Mouse (Mus musculus): ENCODE results near the gene Coa7.

Gene Coa7

GRCm38 (mm10) chr4:108327730-108328484, at the start of gene Coa7:
TSS of gene Coa7 (plus strand) at chr4:108328140.
- WGBS: 1% methylated on average over 45 of the region's 45 CpGs

- WGBS: 1% methylated on average over 14 of the region's 14 CpGs
Measured at GRCm38 (mm10) chr4:108300266-108300665, 27.7 kb upstream of the Coa7 start.

- WGBS: under 1% methylated on average over 55 of the region's 58 CpGs
Measured at GRCm38 (mm10) chr4:108300670-108301373, 27.1 kb upstream of the Coa7 start, which contains the start of gene Zyg11b. TSS of gene Zyg11b (minus strand) at chr4:108301096.

GRCm38 (mm10) chr4:108302296-108302890, 25.5 kb upstream of the Coa7 start:
- WGBS: 81% methylated on average over 5 of the region's 5 CpGs

GRCm38 (mm10) chr4:108310706-108311105, 17.2 kb upstream of the Coa7 start:
- WGBS: 76% methylated on average over 6 of the region's 6 CpGs

GRCm38 (mm10) chr4:108314041-108314440, 13.9 kb upstream of the Coa7 start:
- WGBS: 72% methylated on average over 5 of the region's 5 CpGs

- WGBS: 79% methylated on average over 12 of the region's 12 CpGs
Measured at GRCm38 (mm10) chr4:108317656-108318605, 10.0 kb upstream of the Coa7 start.

- 69% methylated on average over 8 of the region's 8 CpGs for WGBS
Measured at GRCm38 (mm10) chr4:108318649-108319615, 9.0 kb upstream of the Coa7 start.

GRCm38 (mm10) chr4:108319747-108320146, 8.2 kb upstream of the Coa7 start:
- 81% methylated on average over 6 of the region's 6 CpGs for WGBS

GRCm38 (mm10) chr4:108320627-108321380, 7.1 kb upstream of the Coa7 start:
- WGBS: 60% methylated on average over 7 of the region's 7 CpGs

GRCm38 (mm10) chr4:108323588-108323987, 4.4 kb upstream of the Coa7 start:
- 57% methylated on average over 5 of the region's 5 CpGs for WGBS

- 10% methylated on average over 6 of the region's 6 CpGs for WGBS
Measured at GRCm38 (mm10) chr4:108327071-108327579, 815 bp upstream of the Coa7 start.

- WGBS: 86% methylated on average over 6 of the region's 6 CpGs
Measured at GRCm38 (mm10) chr4:108329840-108330239, 1.9 kb downstream of the Coa7 start.

GRCm38 (mm10) chr4:108332041-108332440, 4.1 kb downstream of the Coa7 start:
- WGBS: 82% methylated on average over 9 of the region's 9 CpGs

- 78% methylated on average over 6 of the region's 6 CpGs for WGBS
Measured at GRCm38 (mm10) chr4:108335413-108335812, 7.5 kb downstream of the Coa7 start.

GRCm38 (mm10) chr4:108336765-108337164, 8.8 kb downstream of the Coa7 start:
- 66% methylated on average over 2 of the region's 2 CpGs for WGBS

- WGBS: 33% methylated on average over 3 of the region's 3 CpGs
Measured at GRCm38 (mm10) chr4:108337817-108338216, 9.9 kb downstream of the Coa7 start.

GRCm38 (mm10) chr4:108338321-108338733, 10.4 kb downstream of the Coa7 start:
- 44% methylated on average over 9 of the region's 9 CpGs for WGBS

- 43% methylated on average over 10 of the region's 10 CpGs for WGBS
Measured at GRCm38 (mm10) chr4:108338811-108339210, 10.9 kb downstream of the Coa7 start.
